In genomic region chr7:48894152-48894551, GRCm38 (mm10) we compare ENCODE assay signal across 8 mouse cellular contexts. TPM values are rescaled to one million over a fixed set of nuclear protein-coding genes. Genes with fewer than 3 reads are reported as not detected.
DNase-seq lines count a peak whose midpoint lies in the region; ATAC-seq lines count a peak whose summit lies in the region.

No protein-coding gene starts in this region.

- no peak overlapping the region for H3K27ac ChIP-seq in forebrain, embryonic 10.5 days
- H3K27ac ChIP-seq in forebrain, embryonic 13.5 days, result no peak overlapping the region
- 0 out of 2 replicates have a peak overlapping the region, but pooled peaks have one; percentile 79 for H3K27ac ChIP-seq in heart, embryonic 15.5 days

- H3K36me3 ChIP-seq in forebrain, embryonic 10.5 days (replicated peaks), result no peaks in the 10 kb centered on the region
- no peaks in the 10 kb centered on the region for H3K36me3 ChIP-seq in forebrain, embryonic 13.5 days (ENCODE audit: poor library complexity, severe bottlenecking)
- H3K36me3 ChIP-seq in heart, embryonic 15.5 days, result no peaks in the 10 kb centered on the region

- 2% methylated on average over 6 of the region's 6 CpGs for WGBS in forebrain, embryonic 10.5 days
- under 1% methylated on average over 6 of the region's 6 CpGs for WGBS in forebrain, embryonic 13.5 days
- 1% methylated on average over 6 of the region's 6 CpGs for WGBS in heart, embryonic 15.5 days

- H3K4me3 ChIP-seq in forebrain, embryonic 10.5 days, result no peak overlapping the region
- no peak overlapping the region for H3K4me3 ChIP-seq in forebrain, embryonic 13.5 days
- H3K4me3 ChIP-seq in heart, embryonic 15.5 days, result no peak overlapping the region

- peak; percentile 66 for DNase-seq in forebrain, embryonic 10.5 days (ENCODE audit: extremely low spot score, low spot score)
- DNase-seq in R1 (ENCODE audit: low read depth, low spot score), result peak; percentile 49
- DNase-seq in cerebellum, postnatal 4 days (ENCODE audit: low spot score in 2 of 2), result peak; percentile 66 to 86
- DNase-seq in layer of hippocampus, adult 9-11 months, result peak; percentile 47
- DNase-seq in lung, postnatal 4 days, result peak; percentile 59 to 79
- peak; percentile 50 to 52 for DNase-seq in right cerebral cortex, postnatal 36 days (ENCODE audit: low spot score in 2 of 2)

- ATAC-seq in forebrain, embryonic 13.5 days, result no peak
- no peak for ATAC-seq in heart, embryonic 15.5 days (replicated peaks; ENCODE audit: insufficient number of reproducible peaks, insufficient read depth, low FRiP score, low read depth)

- no peak overlapping the region for H3K4me2 ChIP-seq in forebrain, embryonic 13.5 days
- no peak overlapping the region for H3K4me2 ChIP-seq in heart, embryonic 15.5 days

- H3K9me3 ChIP-seq in forebrain, embryonic 10.5 days, result no peaks in the 10 kb centered on the region
- H3K9me3 ChIP-seq in forebrain, embryonic 13.5 days (replicated peaks), result no peaks in the 10 kb centered on the region
- no peaks in the 10 kb centered on the region for H3K9me3 ChIP-seq in heart, embryonic 15.5 days (replicated peaks)

- no peak overlapping the region for H3K9ac ChIP-seq in forebrain, embryonic 13.5 days
- no peak overlapping the region for H3K9ac ChIP-seq in heart, embryonic 15.5 days

- peaks cover 48% of the 10 kb centered on the region for H3K4me1 ChIP-seq in forebrain, embryonic 10.5 days
- peaks cover 35% of the 10 kb centered on the region for H3K4me1 ChIP-seq in forebrain, embryonic 13.5 days
- H3K4me1 ChIP-seq in heart, embryonic 15.5 days (replicated peaks), result peaks cover 45% of the 10 kb centered on the region

- H3K27me3 ChIP-seq in forebrain, embryonic 10.5 days (ENCODE audit: poor library complexity, severe bottlenecking), result peaks cover 86% of the 10 kb centered on the region
- H3K27me3 ChIP-seq in forebrain, embryonic 13.5 days, result peaks cover 58% of the 10 kb centered on the region
- H3K27me3 ChIP-seq in heart, embryonic 15.5 days, result no peaks in the 10 kb centered on the region

RNA-seq across cellular contexts. Expression of gene E2f8, which starts 12.8 kb away (rescaled TPM):
- polyA plus RNA-seq in forebrain, embryonic 10.5 days (2016; fragmentation: Nextera tagmentation; extraction: Ambion mirVana), result 19.3 and 19.5 TPM in 2 replicates
- 12.6 TPM in 2 replicates for polyA plus RNA-seq in forebrain, embryonic 13.5 days (2015; fragmentation: Nextera tagmentation; extraction: Ambion mirVana)
- polyA plus RNA-seq in heart, embryonic 15.5 days (2015; fragmentation: Nextera tagmentation; extraction: Ambion mirVana), result 15.6 and 18.9 TPM in 2 replicates

RNA-seq across cellular contexts. Expression of gene Nav2, which starts 14.4 kb away (rescaled TPM):
- polyA plus RNA-seq in forebrain, embryonic 10.5 days (2016; fragmentation: Nextera tagmentation; extraction: Ambion mirVana), result 4.5 and 6.1 TPM in 2 replicates
- polyA plus RNA-seq in forebrain, embryonic 13.5 days (2015; fragmentation: Nextera tagmentation; extraction: Ambion mirVana), result 11.2 and 11.4 TPM in 2 replicates
- 30.7 and 40.0 TPM in 2 replicates for polyA plus RNA-seq in heart, embryonic 15.5 days (2015; fragmentation: Nextera tagmentation; extraction: Ambion mirVana)

RNA-seq across cellular contexts. Expression of gene Csrp3, which starts 46.3 kb away (rescaled TPM):
- 0.31 TPM in 1 of 2 replicates, not detected in the other for polyA plus RNA-seq in forebrain, embryonic 10.5 days (2016; fragmentation: Nextera tagmentation; extraction: Ambion mirVana)
- polyA plus RNA-seq in forebrain, embryonic 13.5 days (2015; fragmentation: Nextera tagmentation; extraction: Ambion mirVana), result 0.77 TPM in 1 of 2 replicates, not detected in the other
- polyA plus RNA-seq in heart, embryonic 15.5 days (2015; fragmentation: Nextera tagmentation; extraction: Ambion mirVana), result 1,541 and 1,964 TPM in 2 replicates

Comparison
In these comparisons a context has a peak if more than half of its experiments do, and no peak if none do; other contexts are left out.
1. RNA of gene Csrp3, which starts 46.3 kb away (polyA plus RNA-seq): 1,541 to 1,964 TPM in heart, embryonic 15.5 days; 0.31 TPM in forebrain, embryonic 10.5 days and 0.77 TPM in forebrain, embryonic 13.5 days; every median in the first group is over 100 times any median in the second.
2. Peak in every context shown above with its lines, with median percentiles within 50 percentile points of each other: DNase-seq.